In genomic region chr5:32394586-32394985, GRCm38 (mm10) we compare ENCODE assay signal across 23 mouse cellular contexts.
DNase-seq lines count a peak whose midpoint lies in the region; ATAC-seq and TF ChIP-seq lines count a peak whose summit lies in the region.
"Had no signal": no experiment of that assay in that cellular context is flagged by ENCODE, and none has a peak within 500 bp of the region (broad histone marks: within the 10 kb centered on the region; RNA-seq: fewer than 3 reads in every experiment).

No protein-coding gene starts in this region.

- H3K36me3 ChIP-seq in heart, embryonic 13.5 days, result no peaks in the 10 kb centered on the region
- H3K36me3 ChIP-seq: embryonic facial prominence, embryonic 12.5 days; embryonic facial prominence, embryonic 15.5 days; hindbrain, embryonic 12.5 days; hindbrain, embryonic 15.5 days had no signal

- no peaks in the 10 kb centered on the region for H3K27me3 ChIP-seq in heart, embryonic 13.5 days (replicated peaks)
- H3K27me3 ChIP-seq: embryonic facial prominence, embryonic 12.5 days; embryonic facial prominence, embryonic 15.5 days; hindbrain, embryonic 12.5 days; hindbrain, embryonic 15.5 days had no signal

- 30% methylated on average over 3 of the region's 3 CpGs for WGBS in heart, embryonic 13.5 days

- no peak overlapping the region for H3K9ac ChIP-seq in heart, embryonic 13.5 days
- H3K9ac ChIP-seq: embryonic facial prominence, embryonic 12.5 days; embryonic facial prominence, embryonic 15.5 days; forebrain, postnatal 0 days; hindbrain, embryonic 12.5 days; hindbrain, embryonic 15.5 days had no signal

- H3K27ac ChIP-seq in gastrocnemius, adult 2 months, result peak overlapping the region; percentile 56; the same call in 1 of the 2 replicates
- peak overlapping the region; percentile 34 for H3K27ac ChIP-seq in heart, embryonic 13.5 days (replicated peaks)
- H3K27ac ChIP-seq in brown adipose tissue, adult 24 weeks (replicated peaks; ENCODE audit: low read depth, low read length), result peak overlapping the region; percentile 65
- H3K27ac ChIP-seq in left cerebral cortex, adult 2 months, result no peak overlapping the region
- H3K27ac ChIP-seq: embryonic facial prominence, embryonic 12.5 days; embryonic facial prominence, embryonic 15.5 days; hindbrain, embryonic 12.5 days; hindbrain, embryonic 15.5 days had no signal

- H3K4me3 ChIP-seq in gastrocnemius, adult 2 months, result no peak overlapping the region; the same call in 1 of the 2 replicates
- H3K4me3 ChIP-seq in heart, embryonic 13.5 days, result no peak overlapping the region
- no peak overlapping the region for H3K4me3 ChIP-seq in brown adipose tissue, adult 24 weeks (ENCODE audit: insufficient read depth, low read depth, low read length)
- no peak overlapping the region for H3K4me3 ChIP-seq in left cerebral cortex, adult 2 months
- H3K4me3 ChIP-seq: embryonic facial prominence, embryonic 12.5 days; embryonic facial prominence, embryonic 15.5 days; hindbrain, embryonic 12.5 days; hindbrain, embryonic 15.5 days had no signal

- no peak for ATAC-seq in heart, embryonic 13.5 days (ENCODE audit: extremely low read depth, insufficient number of reproducible peaks, low FRiP score, low TSS enrichment)
- peak; percentile 29; the same call in 1 of the 2 replicates for ATAC-seq in megakaryocyte progenitor cell, adult 5-6 weeks (replicated peaks; ENCODE audit: poor library complexity)
- ATAC-seq: activated CD4-positive, CD25-positive, alpha-beta regulatory T cell, adult 4 months; forebrain, embryonic 14.5 days; forebrain, postnatal 0 days; intestine, postnatal 0 days had no signal

- intact Hi-C loops in gastrocnemius, adult 2 months (cut with DNase I), result no loop called here
- intact Hi-C loops in left cerebral cortex, adult 2 months (cut with DNase I), result no loop called here
- intact Hi-C loops in left cerebral cortex, postnatal 36 days (cut with DNase I), result no loop called here

- peaks cover 37% of the 10 kb centered on the region for H3K4me1 ChIP-seq in heart, embryonic 13.5 days
- peaks cover 25% of the 10 kb centered on the region for H3K4me1 ChIP-seq in brown adipose tissue, adult 24 weeks (ENCODE audit: control insufficient read depth, insufficient read depth, insufficient read length, low read length)
- H3K4me1 ChIP-seq: embryonic facial prominence, embryonic 12.5 days; embryonic facial prominence, embryonic 15.5 days; hindbrain, embryonic 12.5 days; hindbrain, embryonic 15.5 days had no signal

- H3K4me2 ChIP-seq in heart, embryonic 13.5 days, result no peak overlapping the region
- H3K4me2 ChIP-seq: embryonic facial prominence, embryonic 12.5 days; embryonic facial prominence, embryonic 15.5 days; hindbrain, embryonic 12.5 days; hindbrain, embryonic 15.5 days had no signal

- DNase-seq in gastrocnemius, adult 2 months, result no peak
- no peak for DNase-seq in gastrocnemius, adult 8-10 months (ENCODE audit: low spot score in 2 of 2)
- no peak for DNase-seq in heart, adult 11 months
- no peak for DNase-seq in left cerebral cortex, adult 2 months (ENCODE audit: extremely low spot score in 1 of 2, low spot score in 2 of 2)
- DNase-seq in left cerebral cortex, postnatal 36 days (ENCODE audit: low spot score in 2 of 2), result no peak
- DNase-seq: adrenal gland, adult 8-10 months; adrenal gland, postnatal 25 days; cerebellum, adult 2 months; cerebellum, adult 9-11 months; cerebellum, postnatal 25 days; forebrain, postnatal 0 days; gastrocnemius, postnatal 14 days; heart, postnatal 14 days had no signal

- TF ChIP-seq CTCF in gastrocnemius, adult 2 months (IDR thresholded peaks at IDR 0.05), result no peak
- no peak for TF ChIP-seq CTCF in left cerebral cortex, adult 2 months (IDR thresholded peaks at IDR 0.05)

- H3K9me3 ChIP-seq in heart, embryonic 13.5 days, result no peaks in the 10 kb centered on the region
- H3K9me3 ChIP-seq: embryonic facial prominence, embryonic 12.5 days; embryonic facial prominence, embryonic 15.5 days; hindbrain, embryonic 12.5 days; hindbrain, embryonic 15.5 days had no signal
